Mouse (Mus musculus): Measurements from ENCODE around the gene Terf2.

GRCm38 (mm10) chr8:107090531-107090930, 5.8 kb downstream of the Terf2 start:
- TF ChIP-seq CTCF (IDR thresholded peaks at IDR 0.05; ENCODE audit: low read depth, low read length) (no peak), GATA2 (IDR thresholded peaks at IDR 0.05; ENCODE audit: borderline replicate concordance, low read depth, low read length) (no peak), GATA1 (IDR thresholded peaks at IDR 0.05; ENCODE audit: borderline replicate concordance, low read length) (no peak)

Measured in G1E (cell line).